Mouse (Mus musculus): ENCODE results near the gene Olfr1276.

GRCm38 (mm10) chr2:111289836-111290235 is 35.5 kb downstream of the Olfr1276 start, which contains the start of gene Olfr1278:
- TF ChIP-seq GATA1 (IDR thresholded peaks at IDR 0.05; ENCODE audit: borderline replicate concordance, low read length) (no peak), FLI1 (IDR thresholded peaks at IDR 0.05; ENCODE audit: low read length) (no peak)

Measured in megakaryocyte, embryonic 14.5 days (primary cell).